Mouse (Mus musculus) hindbrain, embryonic 15.5 days (tissue): ENCODE data around the gene Bola1. TPM values are rescaled to one million over a fixed set of nuclear protein-coding genes. Genes with fewer than 3 reads are reported as not detected.

ENCODE experiments used
- ATAC-seq: fragments of 200-750 bp; cut with Nextera tagmentation; 2 replicates; pipeline ENCODE4 v1.8.0; 2017; ENCODE audit warnings: low read depth, moderate number of reproducible peaks, moderate TSS enrichment; ENCODE audit not compliant: low FRiP score
- H3K27ac ChIP-seq: fragments of 300-500 bp; sonication (generic); replicated peaks from 2 replicates; pipeline ENCODE4 v1.5.1; 2015; ENCODE audit warnings: mild to moderate bottlenecking, inconsistent platforms
- H3K27me3 ChIP-seq: fragments of 300-500 bp; sonication (generic); 2 replicates; pipeline ENCODE4 v1.6.1; 2015; ENCODE audit warnings: control low read depth, inconsistent platforms
- H3K36me3 ChIP-seq: fragments of 300-500 bp; sonication (generic); 2 replicates; pipeline ENCODE4 v1.6.1; 2015; ENCODE audit warnings: control low read depth, inconsistent platforms
- H3K4me1 ChIP-seq: fragments of 300-500 bp; sonication (generic); replicated peaks from 2 replicates; pipeline ENCODE4 v1.6.1; 2015; ENCODE audit warnings: control low read depth, inconsistent platforms
- H3K4me2 ChIP-seq: fragments of 300-500 bp; sonication (generic); 2 replicates; pipeline ENCODE4 v1.6.1; 2015; ENCODE audit warnings: moderate library complexity, mild to moderate bottlenecking, inconsistent platforms
- H3K4me3 ChIP-seq: fragments of 300-500 bp; sonication (generic); 2 replicates; pipeline ENCODE4 v1.5.1; 2015; ENCODE audit warnings: mild to moderate bottlenecking, inconsistent platforms
- H3K9ac ChIP-seq: fragments of 300-500 bp; sonication (generic); 2 replicates; pipeline ENCODE4 v1.6.1; 2015; ENCODE audit warnings: inconsistent platforms
- H3K9me3 ChIP-seq: fragments of 300-500 bp; sonication (generic); 2 replicates; pipeline ENCODE4 v1.6.1; 2016; ENCODE audit warnings: control low read depth, inconsistent platforms
- WGBS: fragments of 180-500 bp; shearing (Covaris S2); methylation state at CpG from one replicate; pipeline ENCODE4 v1.1.7; 2015; 5-methylcytosine and 5-hydroxymethylcytosine counted together
- microRNA-seq: library from miRNA; unstranded; fragments of <30 nt; microRNA quantifications from one replicate; pipeline ENCODE4, GENCODE M21; 2016
- polyA plus RNA-seq: library from polyadenylated mRNA; unstranded; fragments of >200 nt; fragmentation: Nextera tagmentation; extraction: Ambion mirVana; gene quantifications from 2 replicates; pipeline ENCODE4 v1.2.1, GENCODE M21; 2015

Bola1 gene
- polyA plus RNA-seq, 1 experiment from 2014 or later = 56.3 TPM

GRCm38 (mm10) chr3:96147950-96148349 lies 71.6 kb downstream of the Bola1 start:
- 0 out of 2 replicates have a peak overlapping the region, but pooled peaks have one; percentile 30 for H3K27ac ChIP-seq
- H3K4me1 ChIP-seq = no peaks in the 10 kb centered on the region
- no peaks in the 10 kb centered on the region for H3K27me3 ChIP-seq
- H3K4me3 ChIP-seq = no peak overlapping the region
- H3K36me3 ChIP-seq = peaks cover 36% of the 10 kb centered on the region
- peak; percentile 54; the same call in 1 of the 2 replicates for ATAC-seq
- no peak overlapping the region for H3K9ac ChIP-seq
- no peaks in the 10 kb centered on the region for H3K9me3 ChIP-seq
- WGBS = 15% methylated on average over 5 of the region's 5 CpGs
- H3K4me2 ChIP-seq = no peak overlapping the region

Small RNA genes lying within 50 kb of the gene (microRNA-seq; reads per million reads assigned to microRNA genes)
- gene Gm44492 (0.65 reads per million), gene Gm47311 (not detected), gene Gm47313 (not detected)

Other genes with a start within 250 kb of the Bola1 start
- 47.8 and 49.5 TPM in 2 replicates for gene Plekho1, start 223.7 kb downstream of the Bola1 start, polyA plus RNA-seq
- 56.1 and 63.2 TPM in 2 replicates for gene Vps45, start 161.2 kb downstream of the Bola1 start, polyA plus RNA-seq
- 8.6 and 9.6 TPM in 2 replicates for gene Otud7b, start 115.2 kb downstream of the Bola1 start, polyA plus RNA-seq
- 10.3 and 12.2 TPM in 2 replicates for gene Mtmr11, start 57.7 kb downstream of the Bola1 start, polyA plus RNA-seq
- gene Sf3b4, start 47.4 kb downstream of the Bola1 start, polyA plus RNA-seq = 127 and 146 TPM in 2 replicates
- gene Sv2a, start 38.6 kb downstream of the Bola1 start, polyA plus RNA-seq = 126 and 137 TPM in 2 replicates
- gene Hist2h2ab, start 156 bp upstream of the Bola1 start, polyA plus RNA-seq = 0.42 and 0.77 TPM in 2 replicates
- 2.0 and 2.9 TPM in 2 replicates for gene Hist2h2ac, start 1.2 kb upstream of the Bola1 start, polyA plus RNA-seq
- gene Hist2h2be, start 1.4 kb upstream of the Bola1 start, polyA plus RNA-seq = 4.6 and 4.7 TPM in 2 replicates
- gene Hist2h3c2, start 19.4 kb upstream of the Bola1 start, polyA plus RNA-seq = 1.2 and 1.7 TPM in 2 replicates
- 28.7 and 39.4 TPM in 2 replicates for gene Hist2h2aa2, start 20.6 kb upstream of the Bola1 start, polyA plus RNA-seq
- 17.3 and 22.4 TPM in 2 replicates for gene Hist2h2aa1, start 25.8 kb upstream of the Bola1 start, polyA plus RNA-seq
- 0.27 TPM in 1 of 2 replicates, not detected in the other for gene Hist2h3c1, start 27.0 kb upstream of the Bola1 start, polyA plus RNA-seq
- 4.5 and 6.5 TPM in 2 replicates for gene Hist2h4, start 43.6 kb upstream of the Bola1 start, polyA plus RNA-seq
- 12.2 and 19.7 TPM in 2 replicates for gene Hist2h3b, start 48.9 kb upstream of the Bola1 start, polyA plus RNA-seq
- 3.0 and 4.2 TPM in 2 replicates for gene Hist2h2bb, start 50.0 kb upstream of the Bola1 start, polyA plus RNA-seq
- 1.4 and 2.3 TPM in 2 replicates for gene Fcgr1, start 74.3 kb upstream of the Bola1 start, polyA plus RNA-seq
- not detected in 2 replicates for gene BC107364, start 232.6 kb upstream of the Bola1 start, polyA plus RNA-seq